Mouse (Mus musculus): Measurements from ENCODE around the gene Serp2.
"Not testable (repeated sequence)": the region's sequence is repeated elsewhere in the genome, so short reads cannot be mapped to it uniquely, and the experiment has no call there.

Gene Serp2

GRCm38 (mm10) chr14:76569271-76569961, 12.7 kb upstream of the Serp2 start:
- no peak for DNase-seq (ENCODE audit: low spot score)

- no peak for DNase-seq (ENCODE audit: low spot score)
Measured at GRCm38 (mm10) chr14:76568548-76568947, 11.9 kb upstream of the Serp2 start.

GRCm38 (mm10) chr14:76567280-76567679, 10.6 kb upstream of the Serp2 start:
- DNase-seq (ENCODE audit: low spot score): no peak

- DNase-seq (ENCODE audit: low spot score): no peak
Measured at GRCm38 (mm10) chr14:76566711-76567110, 10.0 kb upstream of the Serp2 start.

GRCm38 (mm10) chr14:76566193-76566592, 9.5 kb upstream of the Serp2 start:
- DNase-seq (ENCODE audit: low spot score): no peak

- no peak for DNase-seq (ENCODE audit: low spot score)
Measured at GRCm38 (mm10) chr14:76559208-76559607, 2.5 kb upstream of the Serp2 start.

- DNase-seq (ENCODE audit: low spot score): not testable (repeated sequence)
Measured at GRCm38 (mm10) chr14:76558171-76558570, 1.5 kb upstream of the Serp2 start.

- DNase-seq (ENCODE audit: low spot score): peak; percentile 58
Measured at GRCm38 (mm10) chr14:76556031-76556851, 448 bp downstream of the Serp2 start.

- peak; percentile 27 for DNase-seq (ENCODE audit: low spot score)
Measured at GRCm38 (mm10) chr14:76555263-76556030, 1.2 kb downstream of the Serp2 start.

- DNase-seq (ENCODE audit: low spot score): no peak
Measured at GRCm38 (mm10) chr14:76544136-76544535, 12.6 kb downstream of the Serp2 start.

GRCm38 (mm10) chr14:76541341-76541740, 15.3 kb downstream of the Serp2 start:
- DNase-seq (ENCODE audit: low spot score): no peak

- DNase-seq (ENCODE audit: low spot score): no peak
Measured at GRCm38 (mm10) chr14:76540005-76540670, 16.6 kb downstream of the Serp2 start.

GRCm38 (mm10) chr14:76536921-76537320, 19.8 kb downstream of the Serp2 start:
- no peak for DNase-seq (ENCODE audit: low spot score)

- no peak for DNase-seq (ENCODE audit: low spot score)
Measured at GRCm38 (mm10) chr14:76535096-76535495, 21.6 kb downstream of the Serp2 start.

- DNase-seq (ENCODE audit: low spot score): peak; percentile 39
Measured at GRCm38 (mm10) chr14:76533170-76533815, 23.4 kb downstream of the Serp2 start.

GRCm38 (mm10) chr14:76532257-76533169, 24.2 kb downstream of the Serp2 start:
- peak; percentile 71 for DNase-seq (ENCODE audit: low spot score)

- no peak for DNase-seq (ENCODE audit: low spot score)
Measured at GRCm38 (mm10) chr14:76531027-76531660, 25.5 kb downstream of the Serp2 start.

- DNase-seq (ENCODE audit: low spot score): no peak
Measured at GRCm38 (mm10) chr14:76528641-76529040, 28.0 kb downstream of the Serp2 start.

GRCm38 (mm10) chr14:76527758-76528313, 28.9 kb downstream of the Serp2 start:
- DNase-seq (ENCODE audit: low spot score): no peak

Data from retina, embryonic 14.5 days (tissue).